Mouse (Mus musculus) kidney, adult 2 months (tissue): ENCODE measurements around the gene Ssh3.

ENCODE experiments used
- CTCF ChIP-seq: fragments of 200-500 bp; conservative IDR thresholded peaks from 2 replicates; pipeline ENCODE4 v1.5.1; 2011; ENCODE audit warnings: low read depth, mild to moderate bottlenecking, control low read depth, low read length, moderate library complexity, mixed read lengths; ENCODE audit not compliant: insufficient read depth, insufficient read length
- POLR2A ChIP-seq: fragments of 200-500 bp; IDR thresholded peaks from one replicate; pipeline ENCODE4 v1.6.1; 2011; ENCODE audit warnings: low read depth, low read length, control low read depth

- TF ChIP-seq CTCF, result no peak
- TF ChIP-seq POLR2A, result no peak
These were observed 35.9 kb upstream of the Ssh3 start for GRCm38 (mm10) chr19:4304871-4305321.
